Mouse (Mus musculus): ENCODE data around the gene Snx9.

DNA sequence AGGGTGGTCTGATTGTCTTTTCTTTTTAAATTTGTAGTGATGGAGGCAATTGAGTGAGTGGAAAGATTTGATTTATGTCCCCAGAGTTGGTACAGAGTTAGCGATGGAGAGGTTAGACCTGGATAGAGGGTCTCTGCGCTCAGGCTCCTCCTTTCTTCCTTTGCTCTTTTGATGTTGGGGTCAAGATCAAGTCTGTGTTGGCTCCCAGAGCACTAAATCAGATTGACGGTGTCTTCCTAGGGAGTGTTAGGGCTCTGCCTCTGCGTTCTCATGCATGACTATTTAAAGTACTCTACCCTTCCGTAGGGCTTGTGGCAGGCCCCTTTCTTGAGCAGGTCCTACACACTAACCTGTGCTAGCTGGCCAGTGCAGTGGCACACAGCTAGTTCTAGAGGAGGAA lies 28.9 kb downstream of the Snx9 start:
- no peak for TF ChIP-seq CTCF (IDR thresholded peaks at IDR 0.05; ENCODE audit: borderline replicate concordance, insufficient read depth, low read depth, low read length)
- no peak for TF ChIP-seq POLR2A (IDR thresholded peaks at IDR 0.05; ENCODE audit: borderline replicate concordance, insufficient read depth, low read length)
